Mouse (Mus musculus) myocyte (in vitro differentiated cells): ENCODE data around the gene Gucd1. TPM values are rescaled to one million over a fixed set of nuclear protein-coding genes. Genes with fewer than 3 reads are reported as not detected.
"Not testable (repeated sequence)": the region's sequence is repeated elsewhere in the genome, so short reads cannot be mapped to it uniquely, and the experiment has no call there.

ENCODE experiments used
- H3K27me3 ChIP-seq: one replicate; pipeline ENCODE4 v1.6.1; 2011; ENCODE audit not compliant: control insufficient read depth, insufficient read depth, insufficient read length
- H3K36me3 ChIP-seq: one replicate; pipeline ENCODE4 v1.6.1; 2011; ENCODE audit not compliant: control insufficient read depth, insufficient read depth
- H3K4me2 ChIP-seq: one replicate; pipeline ENCODE4 v1.6.1; 2011; ENCODE audit warnings: low read depth, control low read depth
- H3K4me3 ChIP-seq: one replicate; pipeline ENCODE4 v1.5.1; 2011; ENCODE audit warnings: mild to moderate bottlenecking, control low read depth, moderate library complexity
- H3K79me2 ChIP-seq: one replicate; pipeline ENCODE4 v1.6.1; 2011; ENCODE audit not compliant: control insufficient read depth, insufficient read depth
- H3ac ChIP-seq: one replicate; pipeline ENCODE4 v1.6.1; 2011; ENCODE audit not compliant: control insufficient read depth, insufficient read length
- CEBPB ChIP-seq: IDR thresholded peaks from 2 replicates; pipeline ENCODE4 v1.6.1; 2011; ENCODE audit warnings: mild to moderate bottlenecking, moderate library complexity; ENCODE audit not compliant: poor library complexity, insufficient read depth, severe bottlenecking
- E2F4 ChIP-seq: IDR thresholded peaks from one replicate; pipeline ENCODE4 v1.6.1; 2011; ENCODE audit warnings: mild to moderate bottlenecking, control low read depth, moderate library complexity; ENCODE audit not compliant: insufficient read depth
- MAX ChIP-seq: IDR thresholded peaks from one replicate; pipeline ENCODE4 v1.6.1; 2011; ENCODE audit warnings: low read depth, mild to moderate bottlenecking, control low read depth
- MYOD1 ChIP-seq, 3 experiments: IDR thresholded peaks; one replicate each; pipeline ENCODE4 v1.6.1; 2011; ENCODE audit warnings: control low read depth in 2 of 3, low read depth in 2 of 3, mild to moderate bottlenecking in 2 of 3, moderate library complexity in 1 of 3; ENCODE audit not compliant: insufficient read length in 2 of 3, control insufficient read depth in 1 of 3
- MYOG ChIP-seq, 3 experiments: IDR thresholded peaks; one replicate each; pipeline ENCODE4 v1.6.1; 2011; ENCODE audit warnings: control low read depth in 2 of 3, low read depth in 2 of 3, mild to moderate bottlenecking in 2 of 3; ENCODE audit not compliant: insufficient read length in 2 of 3, control insufficient read depth in 1 of 3, insufficient read depth in 1 of 3
- POLR2A ChIP-seq: IDR thresholded peaks from one replicate; pipeline ENCODE4 v1.6.1; 2011; ENCODE audit warnings: low read depth, mild to moderate bottlenecking, control low read depth, moderate library complexity; ENCODE audit not compliant: insufficient read length
- POLR2AphosphoS2 ChIP-seq: IDR thresholded peaks from one replicate; pipeline ENCODE4 v1.6.1; 2011; ENCODE audit warnings: low read depth, control low read depth; ENCODE audit not compliant: insufficient read length
- REST ChIP-seq: IDR thresholded peaks from one replicate; pipeline ENCODE4 v1.6.1; 2011; ENCODE audit warnings: mild to moderate bottlenecking, control low read depth, moderate library complexity; ENCODE audit not compliant: insufficient read depth, insufficient read length
- SRF ChIP-seq: IDR thresholded peaks from one replicate; pipeline ENCODE4 v1.6.1; 2011; ENCODE audit warnings: low read depth; ENCODE audit not compliant: control insufficient read depth, insufficient read length
- TCF12 ChIP-seq: IDR thresholded peaks from one replicate; pipeline ENCODE4 v1.6.1; 2011; ENCODE audit warnings: mild to moderate bottlenecking, control low read depth; ENCODE audit not compliant: poor library complexity, insufficient read depth, severe bottlenecking
- TCF3 ChIP-seq: IDR thresholded peaks from one replicate; pipeline ENCODE4 v1.6.1; 2011; ENCODE audit warnings: low read depth, control low read depth; ENCODE audit not compliant: insufficient read length
- USF1 ChIP-seq: IDR thresholded peaks from one replicate; pipeline ENCODE4 v1.6.1; 2011; ENCODE audit warnings: low read depth, mild to moderate bottlenecking, control low read depth, moderate library complexity
- polyA plus RNA-seq: library from polyadenylated mRNA; unstranded; fragments of >200 nt; fragmentation: generic; extraction: Trizol; gene quantifications from one replicate; pipeline ENCODE4 v1.2.1, GENCODE M21; 2012; ENCODE audit warnings: missing spikeins

Gene Gucd1
- polyA plus RNA-seq, 1 experiment = 17.5 TPM

- H3K4me2 ChIP-seq = no peak overlapping the region
- H3K36me3 ChIP-seq = no peaks in the 10 kb centered on the region
- peaks cover 19% of the 10 kb centered on the region for H3K27me3 ChIP-seq
- H3ac ChIP-seq = no peak overlapping the region
- TF ChIP-seq SRF = no peak
- H3K79me2 ChIP-seq = no peaks in the 10 kb centered on the region
- no peak overlapping the region for H3K4me3 ChIP-seq
Observed at GRCm38 (mm10) chr10:75350564-75350963, 167.2 kb downstream of the Gucd1 start.

- no peak for TF ChIP-seq REST
- TF ChIP-seq E2F4 = no peak
- no peak for TF ChIP-seq USF1
- no peak for TF ChIP-seq CEBPB
- no peak for TF ChIP-seq TCF3
- no peak for TF ChIP-seq MAX
- no peak for TF ChIP-seq TCF12
- TF ChIP-seq MYOG (IDR thresholded peaks at IDR 0.05; ENCODE audit: control insufficient read depth in 1 of 3, insufficient read depth in 1 of 3, insufficient read length in 2 of 3, low read depth in 2 of 3) = no peak
- TF ChIP-seq MYOD1 (IDR thresholded peaks at IDR 0.05; ENCODE audit: control insufficient read depth in 1 of 3, insufficient read length in 2 of 3, low read depth in 2 of 3) = no peak
- TF ChIP-seq POLR2AphosphoS2 = no peak
- no peak for TF ChIP-seq SRF
- no peak for TF ChIP-seq POLR2A
Observed at GRCm38 (mm10) chr10:75345265-75345664, 172.5 kb downstream of the Gucd1 start.

GRCm38 (mm10) chr10:75344563-75344962, 173.2 kb downstream of the Gucd1 start:
- not testable (repeated sequence) for H3K79me2 ChIP-seq, H3ac ChIP-seq, H3K4me2 ChIP-seq, H3K36me3 ChIP-seq, H3K27me3 ChIP-seq, H3K4me3 ChIP-seq

More at GRCm38 (mm10) chr10:75345265-75345664, 172.5 kb downstream of the Gucd1 start:
- H3K4me3 ChIP-seq = no peak overlapping the region
- no peaks in the 10 kb centered on the region for H3K36me3 ChIP-seq
- no peak overlapping the region for H3ac ChIP-seq
- no peaks in the 10 kb centered on the region for H3K79me2 ChIP-seq
- no peak overlapping the region for H3K4me2 ChIP-seq
- no peaks in the 10 kb centered on the region for H3K27me3 ChIP-seq

- Histone ChIP-seq H3K4me2 (no peak overlapping the region), H3K4me3 (no peak overlapping the region), H3K36me3 (no peaks in the 10 kb centered on the region), H3ac (no peak overlapping the region), H3K27me3 (no peaks in the 10 kb centered on the region), H3K79me2 (no peaks in the 10 kb centered on the region)
- TF ChIP-seq TCF12 (no peak), TCF3 (no peak), REST (no peak), MYOG (IDR thresholded peaks at IDR 0.05; ENCODE audit: control insufficient read depth in 1 of 3, insufficient read depth in 1 of 3, insufficient read length in 2 of 3, low read depth in 2 of 3) (no peak), USF1 (no peak), MYOD1 (IDR thresholded peaks at IDR 0.05; ENCODE audit: control insufficient read depth in 1 of 3, insufficient read length in 2 of 3, low read depth in 2 of 3) (no peak), POLR2A (no peak), POLR2AphosphoS2 (no peak), SRF (no peak), MAX (no peak), E2F4 (no peak), CEBPB (no peak)
Observed at GRCm38 (mm10) chr10:75341936-75342335, 175.8 kb downstream of the Gucd1 start.

GRCm38 (mm10) chr10:75339377-75339776, 178.4 kb downstream of the Gucd1 start:
- H3K4me3 ChIP-seq = no peak overlapping the region
- H3ac ChIP-seq = no peak overlapping the region
- no peaks in the 10 kb centered on the region for H3K36me3 ChIP-seq
- H3K4me2 ChIP-seq = no peak overlapping the region
- peaks cover 10% of the 10 kb centered on the region for H3K27me3 ChIP-seq
- no peak for TF ChIP-seq SRF
- TF ChIP-seq POLR2AphosphoS2 = no peak
- no peak for TF ChIP-seq E2F4
- TF ChIP-seq REST = no peak
- no peak for TF ChIP-seq MYOG (IDR thresholded peaks at IDR 0.05; ENCODE audit: control insufficient read depth in 1 of 3, insufficient read depth in 1 of 3, insufficient read length in 2 of 3, low read depth in 2 of 3)
- no peak for TF ChIP-seq TCF3
- no peak for TF ChIP-seq CEBPB
- no peak for TF ChIP-seq MYOD1 (IDR thresholded peaks at IDR 0.05; ENCODE audit: control insufficient read depth in 1 of 3, insufficient read length in 2 of 3, low read depth in 2 of 3)
- H3K79me2 ChIP-seq = no peaks in the 10 kb centered on the region
